Mouse (Mus musculus): ENCODE results near the gene Mycbpap. TPM values are rescaled to one million over a fixed set of nuclear protein-coding genes. Genes with fewer than 3 reads are reported as not detected.

Mycbpap gene
- polyA plus RNA-seq, 2 experiments from 2014 or later = not detected

Other genes starting within 250 kb of the Mycbpap start
- gene Gm21885, start 239.9 kb downstream of the Mycbpap start, polyA plus RNA-seq (2017; shearing (Covaris generic)) = 1 to 10 TPM in 1 of 2 experiments, not detected in 1; 1.3 TPM
- 100 to 1,000 TPM; 153 to 164 TPM for gene Luc7l3, start 199.8 kb downstream of the Mycbpap start, polyA plus RNA-seq (2017; shearing (Covaris generic))
- 10 to 100 TPM; 14.1 to 14.8 TPM for gene Ankrd40, start 193.7 kb downstream of the Mycbpap start, polyA plus RNA-seq (2017; shearing (Covaris generic))
- gene Abcc3, start 128.7 kb downstream of the Mycbpap start, polyA plus RNA-seq (2017; shearing (Covaris generic)) = 1 to 10 TPM in 1 of 2 experiments, under 1 TPM in 1; 0.67 to 2.8 TPM
- not detected for gene Cacna1g, start 47.5 kb downstream of the Mycbpap start, polyA plus RNA-seq (2017; shearing (Covaris generic))
- gene Spata20, start 35.6 kb downstream of the Mycbpap start, polyA plus RNA-seq (2017; shearing (Covaris generic)) = not detected
- not detected for gene Epn3, start 21.8 kb downstream of the Mycbpap start, polyA plus RNA-seq (2017; shearing (Covaris generic))
- 1 to 10 TPM in 1 of 2 experiments, under 1 TPM in 1; 0.78 to 1.7 TPM for gene Rsad1, start 27.5 kb upstream of the Mycbpap start, polyA plus RNA-seq (2017; shearing (Covaris generic))
- gene Chad, start 43.3 kb upstream of the Mycbpap start, polyA plus RNA-seq (2017; shearing (Covaris generic)) = under 1 TPM; 0.26 to 0.73 TPM
- gene Acsf2, start 80.1 kb upstream of the Mycbpap start, polyA plus RNA-seq (2017; shearing (Covaris generic)) = 1 to 10 TPM; 1.6 to 2.3 TPM
- 1 to 10 TPM; 7.9 to 8.2 TPM for gene Lrrc59, start 108.0 kb upstream of the Mycbpap start, polyA plus RNA-seq (2017; shearing (Covaris generic))
- 10 to 100 TPM; 54.0 to 64.5 TPM for gene Mrpl27, start 132.0 kb upstream of the Mycbpap start, polyA plus RNA-seq (2017; shearing (Covaris generic))
- 1 to 10 TPM; 2.0 to 3.1 TPM for gene Eme1, start 132.2 kb upstream of the Mycbpap start, polyA plus RNA-seq (2017; shearing (Covaris generic))
- gene Xylt2, start 155.8 kb upstream of the Mycbpap start, polyA plus RNA-seq (2017; shearing (Covaris generic)) = 1 to 10 TPM; 5.4 to 7.0 TPM
- not detected for gene Gm11541, start 182.8 kb upstream of the Mycbpap start, polyA plus RNA-seq (2017; shearing (Covaris generic))
- gene Cdc34b, start 220.0 kb upstream of the Mycbpap start, polyA plus RNA-seq (2017; shearing (Covaris generic)) = not detected